Mouse (Mus musculus) C2C12 (cell line): ENCODE data around the gene Slc35e4.

Source experiments
- CTCF ChIP-seq: IDR thresholded peaks from one replicate; pipeline ENCODE4 v1.5.1; 2011; ENCODE audit not compliant: control insufficient read depth, insufficient read depth, insufficient read length
- MYOG ChIP-seq: IDR thresholded peaks from one replicate; pipeline ENCODE4 v1.6.1; 2011; ENCODE audit not compliant: control insufficient read depth, insufficient read length; ENCODE audit errors: extremely low read depth
- USF1 ChIP-seq: IDR thresholded peaks from one replicate; pipeline ENCODE4 v1.6.1; 2011; ENCODE audit warnings: low read depth, mild to moderate bottlenecking, control low read depth, moderate library complexity

DNA sequence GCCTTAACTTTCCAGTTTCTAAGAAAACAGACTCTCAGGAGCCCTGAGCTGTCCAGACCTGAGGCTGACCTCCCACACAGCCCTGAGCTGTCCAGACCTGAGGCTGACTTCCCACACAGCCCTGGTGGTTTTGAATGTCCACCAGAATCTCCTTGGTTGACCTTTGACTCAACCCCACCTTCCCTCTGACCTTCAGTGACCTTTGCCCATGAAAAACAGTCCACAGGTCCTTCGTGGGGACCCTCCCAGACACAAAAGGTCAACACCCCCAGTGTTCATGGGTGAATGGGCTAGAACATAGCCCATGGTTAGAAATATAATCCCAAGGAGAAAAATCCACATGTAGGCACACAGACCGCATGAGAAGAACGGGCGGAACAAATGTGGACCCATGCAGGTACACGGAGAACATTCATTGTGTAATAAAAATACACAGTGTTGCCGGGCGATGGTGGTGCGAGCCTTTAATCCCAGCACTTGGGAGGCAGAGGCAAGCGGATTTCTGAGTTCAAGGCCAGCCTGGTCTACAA, 19.4 kb upstream of the Slc35e4 start:
- TF ChIP-seq CTCF (no peak), USF1 (no peak), MYOG (no peak)
